8 mouse cellular contexts compared by ENCODE assay signal in the genomic region with DNA sequence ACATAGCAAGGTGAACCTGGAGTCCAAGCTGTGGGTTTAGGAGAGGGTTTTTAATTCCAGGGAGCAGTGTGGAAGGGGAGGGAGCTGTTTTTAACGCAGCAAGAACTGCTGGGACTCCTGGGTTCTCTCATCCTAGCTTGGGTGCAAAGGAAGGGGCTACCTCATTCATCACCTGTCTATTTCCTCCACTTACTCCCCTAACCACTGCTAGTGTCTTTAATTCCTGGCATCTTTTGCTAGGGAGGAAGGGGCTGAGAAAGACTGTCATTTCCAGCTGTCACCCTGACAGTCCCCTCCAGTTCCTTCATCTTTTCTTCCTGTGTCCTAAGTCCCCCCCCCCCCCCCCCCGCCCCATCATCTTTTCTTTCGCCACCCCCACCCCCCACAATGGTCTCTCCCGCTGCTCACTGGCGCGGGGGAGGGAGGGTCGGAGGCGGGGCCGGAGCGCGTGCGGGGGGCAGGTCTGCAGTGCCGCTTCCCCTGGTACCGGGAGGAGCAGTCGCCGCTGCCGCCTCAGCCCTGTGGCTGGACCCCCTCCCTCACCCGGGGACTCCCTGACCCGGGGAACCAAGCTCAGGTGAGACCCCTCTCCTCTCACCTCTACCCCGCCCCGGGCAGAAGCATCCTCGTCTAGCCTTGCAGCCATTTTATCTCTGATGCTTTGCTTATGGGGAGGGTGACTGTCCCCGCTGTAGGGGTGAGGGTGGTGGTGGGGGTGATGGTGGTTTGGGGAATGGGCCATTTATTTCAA. TPM values are rescaled to one million over a fixed set of nuclear protein-coding genes. Genes with fewer than 3 reads are reported as not detected.
A peak's percentile ranks its signal among the peaks of the same experiment; 100 is the strongest.
DNase-seq lines count a peak whose midpoint lies in the region; ATAC-seq and TF ChIP-seq lines count a peak whose summit lies in the region.

A gene (plus strand): TSS at position 425 of the 751 bp plus-strand sequence.

- peaks cover 71% of the 10 kb centered on the region for H3K4me1 ChIP-seq in E14TG2a.4 (replicated peaks; ENCODE audit: low read depth, low read length)
- H3K4me1 ChIP-seq in small intestine, adult 2 months (ENCODE audit: control insufficient read depth, insufficient read depth, insufficient read length, low read length) = 0 out of 2 replicates have a peak, but pooled peaks cover 2% of the 10 kb centered on the region

- intact Hi-C loops in heart, postnatal 14 days (cut with DNase I) = no loop called here

- no peak for TF ChIP-seq POLR2A in small intestine, adult 2 months (IDR thresholded peaks at IDR 0.05; ENCODE audit: low read depth, low read length)

- peaks cover 38% of the 10 kb centered on the region for H3K36me3 ChIP-seq in E14TG2a.4 (ENCODE audit: insufficient read depth, low read length)
- H3K36me3 ChIP-seq in small intestine, adult 2 months (ENCODE audit: control insufficient read depth, insufficient read depth, low read length) = peaks cover 18% of the 10 kb centered on the region

- H3K9me3 ChIP-seq in E14TG2a.4 (ENCODE audit: low read length) = no peaks in the 10 kb centered on the region

- DNase-seq in embryo, embryonic 11 days = peak; percentile 64
- DNase-seq in heart, postnatal 14 days = peak; percentile 50 to 63
- peak; percentile 60 for DNase-seq in left cerebral cortex, adult 11 months (ENCODE audit: low spot score)
- no peak for DNase-seq in ovary, postnatal 10 days (ENCODE audit: low spot score)

- no peak within 1 kb of the TSS for H3K27ac ChIP-seq in small intestine, adult 2 months (ENCODE audit: insufficient read depth, low read depth, low read length)

- no peak for TF ChIP-seq CTCF in E14TG2a.4 (conservative IDR thresholded peaks at IDR 0.05; ENCODE audit: low read length)
- TF ChIP-seq CTCF in small intestine, adult 2 months (IDR thresholded peaks at IDR 0.05; ENCODE audit: extremely low read depth, insufficient read length, insufficient replicate concordance, low read depth, low read length) = no peak

- peak; percentile 75 for ATAC-seq in activated CD4-positive, CD25-positive, alpha-beta regulatory T cell, adult 4 months
- ATAC-seq in megakaryocyte progenitor cell, adult 5-6 weeks (replicated peaks; ENCODE audit: poor library complexity) = peak; percentile 53

- peak within 1 kb of the TSS; percentile 78 for H3K4me3 ChIP-seq in E14TG2a.4 (replicated peaks; ENCODE audit: low read length)
- peak within 1 kb of the TSS; percentile 60 for H3K4me3 ChIP-seq in small intestine, adult 2 months (ENCODE audit: low read depth, low read length)

- WGBS in small intestine, adult 2 months = 1% methylated on average over 22 of the region's 23 CpGs

- H3K27me3 ChIP-seq in E14TG2a.4 (ENCODE audit: insufficient read depth, low read length) = peaks cover 39% of the 10 kb centered on the region
- peaks cover 3% of the 10 kb centered on the region for H3K27me3 ChIP-seq in small intestine, adult 2 months (ENCODE audit: control insufficient read depth, insufficient read depth, low read length)

RNA-seq across cellular contexts. Expression of the gene that starts here (rescaled TPM):
- polyA plus RNA-seq in activated CD4-positive, CD25-positive, alpha-beta regulatory T cell, adult 4 months (2017; shearing (Covaris generic)) = 1 to 10 TPM in 1 of 2 experiments, under 1 TPM in 1; 0.83 to 1.9 TPM
- total RNA-seq in heart, postnatal 14 days (2021) = 1 to 10 TPM; 7.0 to 7.7 TPM
- total RNA-seq in megakaryocyte progenitor cell, adult 5-6 weeks (2015) = 0.34 and 0.49 TPM in 2 replicates
- total RNA-seq in megakaryocyte progenitor cell, adult 5-6 weeks (2017) = 0.21 and 0.51 TPM in 2 replicates
- 0.85 and 1.4 TPM in 2 replicates for polyA plus RNA-seq in small intestine, adult 2 months (2012; rRNA removed)

Comparison
In these comparisons a context has a peak if more than half of its experiments do, and no peak if none do; other contexts are left out.
1. RNA of the gene that starts here (total RNA-seq): 7.0 to 7.7 TPM in heart, postnatal 14 days; 0.21 to 0.51 TPM in megakaryocyte progenitor cell, adult 5-6 weeks; every median in the first group is over 4 times any median in the second.
2. Peak in ATAC-seq in megakaryocyte progenitor cell, adult 5-6 weeks; RNA of the gene not detected or under 1 TPM.